Mouse (Mus musculus): ENCODE results near the gene Kpna6.

Kpna6 gene

GRCm38 (mm10) chr4:129618031-129618430 is 54.5 kb downstream of the Kpna6 start:
- no peak for DNase-seq (ENCODE audit: low spot score in 2 of 2)

- no peak for DNase-seq (ENCODE audit: low spot score in 2 of 2)
These were observed 55.4 kb downstream of the Kpna6 start for GRCm38 (mm10) chr4:129617121-129617641.

GRCm38 (mm10) chr4:129616631-129617030 is 55.9 kb downstream of the Kpna6 start:
- no peak for DNase-seq (ENCODE audit: low spot score in 2 of 2)

GRCm38 (mm10) chr4:129615801-129616290 is 56.7 kb downstream of the Kpna6 start:
- DNase-seq (ENCODE audit: low spot score in 2 of 2), result no peak

GRCm38 (mm10) chr4:129614093-129614492 is 58.5 kb downstream of the Kpna6 start, which contains the start of gene Dcdc2b:
Gene Dcdc2b, minus strand, starts transcription at chr4:129614257.
- no peak for DNase-seq (ENCODE audit: low spot score in 2 of 2)

- DNase-seq (ENCODE audit: low spot score in 2 of 2), result no peak
These were observed 62.1 kb downstream of the Kpna6 start for GRCm38 (mm10) chr4:129610472-129610871.

- no peak for DNase-seq (ENCODE audit: low spot score in 2 of 2)
These were observed 62.5 kb downstream of the Kpna6 start for GRCm38 (mm10) chr4:129610026-129610425.

GRCm38 (mm10) chr4:129609139-129609631 is 63.4 kb downstream of the Kpna6 start:
- no peak for DNase-seq (ENCODE audit: low spot score in 2 of 2)

GRCm38 (mm10) chr4:129608426-129609025 is 64.0 kb downstream of the Kpna6 start:
- peak; percentile 80 to 83 for DNase-seq (ENCODE audit: low spot score in 2 of 2)

- DNase-seq (ENCODE audit: low spot score in 2 of 2), result peak; percentile 84 to 85
These were observed 72.1 kb downstream of the Kpna6 start, which contains the start of the genes Eif3i and Tmem234 for GRCm38 (mm10) chr4:129600233-129601158. Gene Eif3i, minus strand, starts transcription at chr4:129600648. Gene Tmem234, plus strand, starts transcription at chr4:129600668.

Data from spleen, postnatal 36 days (tissue).